Mouse (Mus musculus): ENCODE measurements around the gene Fam193a.

- TF ChIP-seq CTCF (IDR thresholded peaks at IDR 0.05; ENCODE audit: borderline replicate concordance, control insufficient read depth, extremely low read depth, insufficient read depth, low read length, poor library complexity) (no peak), POLR2A (IDR thresholded peaks at IDR 0.05; ENCODE audit: control insufficient read depth, extremely low read depth, insufficient read depth, low read length, poor library complexity) (no peak)
These were observed 116.0 kb downstream of the Fam193a start for GRCm38 (mm10) chr5:34485731-34486130.

All from thymus, adult 2 months (tissue).